Mouse (Mus musculus): ENCODE data around the gene Cct3. TPM values are rescaled to one million over a fixed set of nuclear protein-coding genes. Genes with fewer than 3 reads are reported as not detected.

Cct3 gene
- 100 to 1,000 TPM; 267 to 334 TPM for polyA plus RNA-seq (2017; shearing (Covaris generic))

DNA sequence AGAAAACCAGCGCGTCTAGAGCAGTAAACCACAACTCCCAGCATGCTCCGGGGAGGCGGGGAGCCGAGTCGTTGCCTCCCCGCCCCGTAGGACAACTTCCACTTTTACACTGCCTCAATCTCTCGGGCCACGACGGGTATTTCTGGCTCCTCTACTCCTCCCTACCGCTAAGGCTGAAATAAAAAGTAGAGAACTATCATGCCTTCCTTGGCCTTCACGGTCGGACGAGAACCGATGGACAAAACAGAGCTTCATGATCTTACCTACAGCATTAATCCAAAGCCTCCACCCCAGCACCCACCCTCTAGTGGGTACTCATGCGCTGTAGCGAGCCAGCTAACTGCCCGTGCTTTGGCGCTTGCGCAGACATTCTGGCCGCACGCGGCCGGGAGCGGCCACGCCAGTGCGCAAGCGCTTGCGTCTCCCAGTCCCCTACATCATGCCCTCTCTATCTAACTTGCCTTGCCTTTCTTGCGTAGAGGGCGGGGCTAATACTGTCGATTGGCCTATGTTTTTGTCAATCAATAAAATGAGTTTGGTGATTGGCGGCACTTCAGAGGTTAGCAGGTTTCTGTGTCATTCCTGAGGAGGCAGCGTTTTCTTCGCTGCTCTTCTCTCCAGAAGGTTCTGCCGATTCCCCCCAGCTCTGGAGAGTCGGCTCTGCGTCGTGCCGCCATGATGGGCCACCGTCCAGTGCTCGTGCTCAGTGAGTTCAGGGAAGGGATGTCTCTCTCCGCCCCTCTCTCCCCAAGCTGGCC, at the start of gene Cct3, which contains the start of gene Tsacc:
Gene Cct3 (plus strand): TSS at position 556 of the 758 bp plus-strand sequence.
Gene Tsacc (minus strand): TSS at position 439 of the 758 bp plus-strand sequence.

DNA sequence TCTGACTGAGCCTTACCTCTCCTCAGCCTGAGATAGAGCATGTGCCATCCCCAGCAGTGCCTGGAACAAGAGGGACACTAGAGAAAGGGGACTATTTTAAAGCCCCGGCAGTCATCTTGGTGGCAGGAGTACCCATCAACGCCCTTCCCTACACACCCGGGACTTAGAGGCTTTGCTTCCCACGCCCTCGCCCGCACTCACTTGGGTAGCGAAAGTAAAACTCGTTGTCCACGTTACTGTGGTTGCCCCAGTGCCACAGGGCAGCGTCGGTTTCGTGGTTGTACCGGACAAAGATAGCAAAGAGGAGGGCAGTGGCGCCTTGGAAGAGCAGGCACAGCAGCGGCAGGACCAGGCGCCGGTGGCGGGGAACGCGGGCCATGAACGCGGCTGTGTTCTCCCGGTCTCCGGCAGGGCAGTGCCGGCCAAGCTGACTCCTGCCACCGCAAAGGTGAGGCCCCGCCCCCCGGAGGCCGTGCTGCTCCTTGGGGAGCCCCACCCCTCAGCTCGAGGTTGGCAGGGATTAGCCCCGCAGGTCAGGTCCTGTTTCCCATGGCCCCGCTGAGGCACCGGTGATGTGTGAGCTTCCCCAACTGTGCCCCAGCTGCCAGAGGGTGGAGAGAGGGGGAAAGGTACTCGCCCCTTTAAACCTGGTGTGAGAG, 42.5 kb upstream of the Cct3 start, which contains the start of gene Rhbg:
Gene Rhbg (minus strand): TSS at position 442 of the 659 bp plus-strand sequence.

DNA sequence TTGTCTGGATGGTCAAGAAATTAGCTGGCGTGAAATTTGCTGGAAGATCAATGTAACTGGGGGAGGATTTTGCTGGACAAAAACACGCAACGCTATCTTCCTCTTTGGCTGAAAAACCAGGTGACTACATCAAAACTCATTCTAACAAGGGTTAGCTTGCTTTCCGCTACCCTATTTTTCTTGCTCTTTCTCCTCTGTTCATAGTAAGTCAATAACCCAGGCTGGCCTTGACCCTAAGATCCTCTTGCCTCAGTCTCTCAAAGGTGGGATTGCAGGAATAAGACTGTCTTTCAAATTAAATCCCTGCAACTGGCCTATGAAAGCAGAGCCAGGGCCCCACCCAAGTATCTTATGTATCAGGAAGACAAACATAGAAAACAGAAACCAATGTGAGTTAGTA, 9.8 kb upstream of the Cct3 start, which contains the start of gene Gm38392:
Gene Gm38392 (minus strand): TSS at position 101 of the 400 bp plus-strand sequence.

DNA sequence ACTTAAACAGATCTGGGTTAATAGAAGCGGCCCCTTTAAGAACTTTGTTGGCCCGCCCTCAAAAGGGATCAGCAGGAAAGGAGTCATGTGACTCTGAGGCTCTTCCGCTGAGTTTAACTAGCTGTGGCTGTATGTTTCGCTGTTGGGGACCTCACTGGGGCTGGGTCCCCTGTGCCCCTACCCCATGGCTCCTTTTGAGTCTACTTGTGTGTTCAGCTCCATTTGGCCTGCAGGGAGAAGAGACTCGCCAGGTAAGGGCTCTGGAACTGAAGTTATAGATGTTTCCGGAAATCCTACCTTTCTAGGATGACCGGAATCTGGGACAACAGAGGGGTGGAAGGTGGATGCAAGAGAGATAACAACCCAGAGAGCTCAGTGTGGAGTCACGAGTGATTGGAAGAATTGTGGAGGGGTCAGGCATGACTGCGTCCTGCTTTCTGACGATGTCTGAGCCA, 28.1 kb downstream of the Cct3 start, which contains the start of gene Glmp:
Gene Glmp (plus strand): TSS at position 73 of the 455 bp plus-strand sequence.

DNA sequence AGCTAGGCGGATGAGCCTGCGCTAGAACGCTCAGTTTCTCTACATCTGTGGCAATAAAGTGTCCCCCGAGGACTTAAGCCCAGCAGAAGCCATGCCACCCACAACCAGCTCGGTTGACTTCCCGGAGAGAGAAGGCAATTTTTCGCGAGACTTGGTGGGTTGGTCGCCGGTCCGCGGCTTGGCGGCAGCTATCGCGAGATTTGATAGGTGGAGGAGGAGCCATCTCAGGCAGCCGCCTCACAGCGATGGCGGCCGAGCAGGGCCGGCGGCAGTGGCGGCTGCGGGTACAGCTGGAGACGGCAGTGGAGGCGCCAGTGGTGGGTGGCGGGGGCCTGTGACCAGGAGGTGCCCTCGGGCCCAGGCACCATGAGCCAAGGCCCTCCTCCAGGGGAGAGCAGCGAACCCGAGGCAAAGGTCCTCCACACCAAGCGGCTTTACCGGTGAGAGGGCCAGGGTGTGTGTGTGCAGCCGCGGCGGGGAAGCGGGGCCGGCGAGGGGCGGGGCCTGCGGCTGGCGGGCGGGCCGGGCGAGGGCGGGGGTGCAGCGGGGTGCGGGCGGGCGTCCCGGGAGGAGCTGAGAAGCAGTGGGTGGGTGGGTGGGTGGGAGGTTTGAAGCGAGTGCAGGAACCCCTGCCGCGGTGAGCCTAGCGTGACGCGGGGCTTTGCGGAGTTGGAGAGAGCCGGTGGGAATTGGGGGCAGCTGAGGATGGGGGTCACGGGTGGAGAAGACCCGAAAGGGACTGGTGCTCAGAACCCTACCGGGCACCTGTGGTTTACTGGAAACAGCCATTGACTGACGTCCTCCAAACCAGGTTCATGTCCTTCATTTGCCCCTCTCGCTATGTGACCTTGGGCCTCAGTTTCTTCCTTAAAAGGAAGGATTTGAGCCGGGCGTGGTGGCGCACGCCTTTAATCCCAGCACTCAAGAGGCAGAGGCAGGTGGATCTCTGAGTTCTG, 39.4 kb downstream of the Cct3 start, which contains the start of the genes Tmem79 and Smg5:
Gene Tmem79 (minus strand): TSS at position 91 of the 956 bp plus-strand sequence.
Gene Smg5 (plus strand): TSS at position 203 of the 956 bp plus-strand sequence.

DNA sequence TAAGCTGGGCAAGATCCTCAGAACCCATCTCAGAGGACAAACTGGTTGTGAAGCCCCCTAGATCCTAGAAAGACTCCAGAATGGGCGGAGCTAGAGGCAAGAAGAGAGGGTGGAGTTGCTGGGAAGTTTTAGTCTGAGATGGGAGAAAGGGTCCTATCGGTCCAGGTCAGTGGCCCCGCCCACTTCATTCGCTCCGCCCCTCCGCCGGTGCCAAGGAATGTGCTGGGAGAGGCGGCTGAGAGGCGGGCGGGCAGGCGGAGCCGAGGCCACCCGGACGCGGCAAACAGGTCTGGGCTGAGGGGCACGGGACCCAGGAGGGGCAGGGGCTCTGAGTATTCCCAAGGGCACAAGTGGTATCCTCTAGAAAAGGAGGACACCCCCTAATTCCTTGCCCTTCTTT, 67.4 kb downstream of the Cct3 start, which contains the start of gene Paqr6:
Gene Paqr6 (plus strand): TSS at position 248 of the 400 bp plus-strand sequence.

Other genes starting within 250 kb of the Cct3 start
- gene Naxe, start 238.6 kb upstream of the Cct3 start, polyA plus RNA-seq (2017; shearing (Covaris generic)), result 100 to 1,000 TPM in 1 of 2 experiments, 10 to 100 TPM in 1; 83.1 to 104 TPM
- gene Ttc24, start 218.8 kb upstream of the Cct3 start, polyA plus RNA-seq (2017; shearing (Covaris generic)), result under 1 TPM in 1 of 2 experiments, not detected in 1; 0.07 TPM
- 1 to 10 TPM in 1 of 2 experiments, under 1 TPM in 1; 0.61 to 2.1 TPM for gene Iqgap3, start 215.1 kb upstream of the Cct3 start, polyA plus RNA-seq (2017; shearing (Covaris generic))
- 10 to 100 TPM; 71.6 to 97.8 TPM for gene Mef2d, start 154.7 kb upstream of the Cct3 start, polyA plus RNA-seq (2017; shearing (Covaris generic))
- under 1 TPM; 0.12 to 0.17 TPM for gene Rhbg, start 42.4 kb upstream of the Cct3 start, polyA plus RNA-seq (2017; shearing (Covaris generic))
- gene Gm38392, start 9.9 kb upstream of the Cct3 start, polyA plus RNA-seq (2017; shearing (Covaris generic)), result not detected
- gene Tsacc, start 117 bp upstream of the Cct3 start, polyA plus RNA-seq (2017; shearing (Covaris generic)), result 1 to 10 TPM; 4.3 to 6.7 TPM
- 100 to 1,000 TPM; 268 to 447 TPM for gene Glmp, start 27.9 kb downstream of the Cct3 start, polyA plus RNA-seq (2017; shearing (Covaris generic))
- 1 to 10 TPM in 1 of 2 experiments, under 1 TPM in 1; 0.76 to 1.9 TPM for gene Tmem79, start 39.0 kb downstream of the Cct3 start, polyA plus RNA-seq (2017; shearing (Covaris generic))
- gene Smg5, start 39.1 kb downstream of the Cct3 start, polyA plus RNA-seq (2017; shearing (Covaris generic)), result 10 to 100 TPM; 43.8 to 45.7 TPM
- gene Paqr6, start 67.5 kb downstream of the Cct3 start, polyA plus RNA-seq (2017; shearing (Covaris generic)), result not detected
- not detected for gene Bglap3, start 75.6 kb downstream of the Cct3 start, polyA plus RNA-seq (2017; shearing (Covaris generic))
- gene Bglap2, start 81.6 kb downstream of the Cct3 start, polyA plus RNA-seq (2017; shearing (Covaris generic)), result not detected
- not detected for gene Bglap, start 87.3 kb downstream of the Cct3 start, polyA plus RNA-seq (2017; shearing (Covaris generic))
- 10 to 100 TPM; 39.3 to 53.6 TPM for gene Pmf1, start 113.2 kb downstream of the Cct3 start, polyA plus RNA-seq (2017; shearing (Covaris generic))
- gene Slc25a44, start 128.0 kb downstream of the Cct3 start, polyA plus RNA-seq (2017; shearing (Covaris generic)), result 10 to 100 TPM; 12.4 to 16.7 TPM
- gene Sema4a, start 164.1 kb downstream of the Cct3 start, polyA plus RNA-seq (2017; shearing (Covaris generic)), result 100 to 1,000 TPM in 1 of 2 experiments, 10 to 100 TPM in 1; 42.2 to 122 TPM
- gene Lmna, start 212.8 kb downstream of the Cct3 start, polyA plus RNA-seq (2017; shearing (Covaris generic)), result 10 to 100 TPM in 1 of 2 experiments, 1 to 10 TPM in 1; 7.7 to 30.9 TPM
- under 1 TPM; 0.21 to 0.33 TPM for gene Mex3a, start 235.3 kb downstream of the Cct3 start, polyA plus RNA-seq (2017; shearing (Covaris generic))

Data from activated CD4-positive, CD25-positive, alpha-beta regulatory T cell (primary cell).